In genomic region chr1:91523759-91524158, GRCm38 (mm10) we compare ENCODE assay signal across 8 mouse cellular contexts. TPM values are rescaled to one million over a fixed set of nuclear protein-coding genes. Genes with fewer than 3 reads are reported as not detected.
A peak's percentile ranks its signal among the peaks of the same experiment; 100 is the strongest.
DNase-seq lines count a peak whose midpoint lies in the region; ATAC-seq lines count a peak whose summit lies in the region.

No protein-coding gene starts in this region.

- H3K9me3 ChIP-seq in hindbrain, embryonic 12.5 days (replicated peaks) = no peaks in the 10 kb centered on the region

- H3K9ac ChIP-seq in hindbrain, embryonic 12.5 days = no peak overlapping the region

- H3K4me2 ChIP-seq in hindbrain, embryonic 12.5 days (replicated peaks) = no peak overlapping the region

- peaks cover 53% of the 10 kb centered on the region for H3K36me3 ChIP-seq in hindbrain, embryonic 12.5 days

- 0 out of 2 replicates have a peak, but pooled peaks have one; percentile 73 for ATAC-seq in hindbrain, embryonic 12.5 days (ENCODE audit: low FRiP score)

- WGBS in hindbrain, embryonic 12.5 days = 14% methylated on average over 10 of the region's 10 CpGs

- no peak overlapping the region for H3K4me3 ChIP-seq in hindbrain, embryonic 12.5 days

- DNase-seq in gastrocnemius, adult 18-20 months (ENCODE audit: low spot score) = peak; percentile 54
- DNase-seq in gastrocnemius, adult 8-10 months (ENCODE audit: low spot score in 2 of 2) = no peak
- DNase-seq in brain, adult 2 months (ENCODE audit: low read depth, low spot score) = peak; percentile 72
- peak; percentile 12 for DNase-seq in fibroblast of lung, adult 2 months (ENCODE audit: low read depth)
- DNase-seq in layer of hippocampus, postnatal 10 days (ENCODE audit: low spot score in 2 of 2) = peak; percentile 69 to 80
- peak; percentile 73 for DNase-seq in lung, postnatal 10 days
- DNase-seq in right cerebral cortex, adult 2 months (ENCODE audit: low spot score in 2 of 2) = peak; percentile 59 to 70

- no peak overlapping the region for H3K27ac ChIP-seq in hindbrain, embryonic 12.5 days

- H3K4me1 ChIP-seq in hindbrain, embryonic 12.5 days = no peaks in the 10 kb centered on the region

- no peaks in the 10 kb centered on the region for H3K27me3 ChIP-seq in hindbrain, embryonic 12.5 days

RNA-seq across cellular contexts. Expression of gene Asb1, which starts 16.6 kb away (rescaled TPM):
- 10 to 100 TPM; 14.8 to 16.2 TPM for total RNA-seq in gastrocnemius, adult 18-20 months (2021)
- total RNA-seq in gastrocnemius, adult 8-10 months (2022) = 10 to 100 TPM; 12.8 to 16.7 (median 15.5) TPM
- polyA plus RNA-seq in hindbrain, embryonic 12.5 days (2016; fragmentation: Nextera tagmentation; extraction: Ambion mirVana) = 14.8 and 17.7 TPM in 2 replicates
- 10 to 100 TPM; 47.0 to 49.1 TPM for total RNA-seq in layer of hippocampus, postnatal 10 days (2021)

RNA-seq across cellular contexts. Expression of gene Traf3ip1, which starts 29.3 kb away (rescaled TPM):
- 1 to 10 TPM; 3.0 to 4.1 TPM for total RNA-seq in gastrocnemius, adult 18-20 months (2021)
- total RNA-seq in gastrocnemius, adult 8-10 months (2022) = 1 to 10 TPM; 2.9 to 3.7 (median 3.3) TPM
- 12.9 and 13.0 TPM in 2 replicates for polyA plus RNA-seq in hindbrain, embryonic 12.5 days (2016; fragmentation: Nextera tagmentation; extraction: Ambion mirVana)
- 10 to 100 TPM; 12.9 to 14.9 TPM for total RNA-seq in layer of hippocampus, postnatal 10 days (2021)

Comparison
In these comparisons a context has a peak if more than half of its experiments do, and no peak if none do; other contexts are left out.
1. DNase-seq: peak in gastrocnemius, adult 18-20 months (single experiment), brain, adult 2 months (single experiment), fibroblast of lung, adult 2 months (single experiment), layer of hippocampus, postnatal 10 days (2 of 2), lung, postnatal 10 days (single experiment) and right cerebral cortex, adult 2 months (2 of 2); none in gastrocnemius, adult 8-10 months (0 of 2).